ENCODE assay signal across 11 mouse cellular contexts in genomic region chr16:20413870-20414331, GRCm38 (mm10). TPM values are rescaled to one million over a fixed set of nuclear protein-coding genes. Genes with fewer than 3 reads are reported as not detected.
DNase-seq lines count a peak whose midpoint lies in the region; ATAC-seq and TF ChIP-seq lines count a peak whose summit lies in the region.
"Had no signal": no experiment of that assay in that cellular context is flagged by ENCODE, and none has a peak within 500 bp of the region (broad histone marks: within the 10 kb centered on the region; RNA-seq: fewer than 3 reads in every experiment).

No protein-coding gene starts in this region.

- DNase-seq in Muller cell, postnatal 12 days (ENCODE audit: inconsistent ontology term) = peak; percentile 27
- DNase-seq in lung, embryonic 14.5 days = no peak
- no peak for DNase-seq in midbrain, embryonic 14.5 days
- DNase-seq in thymus, postnatal 4 days = no peak
- DNase-seq: cerebellum, adult 11-12 months; kidney, adult 11 months; thymus, postnatal 25 days had no signal

- 68% methylated on average over 2 of the region's 2 CpGs for WGBS in intestine, embryonic 15.5 days
- WGBS in intestine, postnatal 0 days = 47% methylated on average over 2 of the region's 2 CpGs
- WGBS in lung, embryonic 14.5 days = 45% methylated on average over 2 of the region's 2 CpGs
- 70% methylated on average over 2 of the region's 2 CpGs for WGBS in stomach, embryonic 15.5 days
- WGBS in midbrain, embryonic 14.5 days = 84% methylated on average over 2 of the region's 2 CpGs

- 0 out of 2 replicates have a peak, but pooled peaks have one; percentile 41 for ATAC-seq in intestine, embryonic 15.5 days
- ATAC-seq in intestine, postnatal 0 days = no peak
- peak; percentile 80 for ATAC-seq in lung, embryonic 14.5 days (ENCODE audit: insufficient read depth)
- peak; percentile 27; the same call in 1 of the 2 replicates for ATAC-seq in stomach, embryonic 15.5 days (ENCODE audit: insufficient read depth, low FRiP score, low read depth)
- no peak for ATAC-seq in midbrain, embryonic 14.5 days (ENCODE audit: low FRiP score, low TSS enrichment)

- no peak for TF ChIP-seq CTCF in intestine, postnatal 0 days (IDR thresholded peaks at IDR 0.05; ENCODE audit: low read depth)
- TF ChIP-seq CTCF in lung, embryonic 14.5 days (IDR thresholded peaks at IDR 0.05; ENCODE audit: low read depth) = no peak

- no peaks in the 10 kb centered on the region for H3K27me3 ChIP-seq in intestine, embryonic 15.5 days (replicated peaks)
- no peaks in the 10 kb centered on the region for H3K27me3 ChIP-seq in intestine, postnatal 0 days (replicated peaks; ENCODE audit: control insufficient read depth, insufficient read depth, low read length)
- no peaks in the 10 kb centered on the region for H3K27me3 ChIP-seq in lung, embryonic 14.5 days (ENCODE audit: insufficient read depth, low read length)
- H3K27me3 ChIP-seq in stomach, embryonic 15.5 days (replicated peaks) = no peaks in the 10 kb centered on the region
- H3K27me3 ChIP-seq in midbrain, embryonic 14.5 days (ENCODE audit: control insufficient read depth, insufficient read depth, low read length) = no peaks in the 10 kb centered on the region

- no peaks in the 10 kb centered on the region for H3K36me3 ChIP-seq in intestine, embryonic 15.5 days
- no peaks in the 10 kb centered on the region for H3K36me3 ChIP-seq in intestine, postnatal 0 days (ENCODE audit: control insufficient read depth, insufficient read depth)
- peaks cover 3% of the 10 kb centered on the region; the same call in 1 of the 2 replicates for H3K36me3 ChIP-seq in lung, embryonic 14.5 days (ENCODE audit: insufficient read depth)
- H3K36me3 ChIP-seq in stomach, embryonic 15.5 days = no peaks in the 10 kb centered on the region
- peaks cover 23% of the 10 kb centered on the region for H3K36me3 ChIP-seq in midbrain, embryonic 14.5 days (ENCODE audit: control insufficient read depth, insufficient read depth, low read length)

- H3K4me2 ChIP-seq in intestine, embryonic 15.5 days (replicated peaks) = no peak overlapping the region
- H3K4me2 ChIP-seq in intestine, postnatal 0 days (replicated peaks; ENCODE audit: low read depth) = no peak overlapping the region
- H3K4me2 ChIP-seq in lung, embryonic 14.5 days = no peak overlapping the region
- no peak overlapping the region for H3K4me2 ChIP-seq in stomach, embryonic 15.5 days
- no peak overlapping the region for H3K4me2 ChIP-seq in midbrain, embryonic 14.5 days (ENCODE audit: low read length)

- H3K9me3 ChIP-seq in intestine, embryonic 15.5 days = no peaks in the 10 kb centered on the region
- H3K9me3 ChIP-seq in intestine, postnatal 0 days (ENCODE audit: control insufficient read depth) = no peaks in the 10 kb centered on the region
- no peaks in the 10 kb centered on the region for H3K9me3 ChIP-seq in lung, embryonic 14.5 days (ENCODE audit: low read depth, low read length)
- no peaks in the 10 kb centered on the region for H3K9me3 ChIP-seq in stomach, embryonic 15.5 days
- H3K9me3 ChIP-seq in midbrain, embryonic 14.5 days (ENCODE audit: control insufficient read depth, low read length) = no peaks in the 10 kb centered on the region

- no peak overlapping the region for H3K9ac ChIP-seq in intestine, embryonic 15.5 days
- H3K9ac ChIP-seq in intestine, postnatal 0 days (ENCODE audit: low read depth, low read length) = no peak overlapping the region
- H3K9ac ChIP-seq in lung, embryonic 14.5 days = no peak overlapping the region
- no peak overlapping the region for H3K9ac ChIP-seq in stomach, embryonic 15.5 days
- no peak overlapping the region for H3K9ac ChIP-seq in midbrain, embryonic 14.5 days (replicated peaks; ENCODE audit: low read length)

- H3K4me1 ChIP-seq in intestine, embryonic 15.5 days (replicated peaks) = no peaks in the 10 kb centered on the region
- H3K4me1 ChIP-seq in intestine, postnatal 0 days (replicated peaks; ENCODE audit: control insufficient read depth, insufficient read depth, low read length) = no peaks in the 10 kb centered on the region
- H3K4me1 ChIP-seq in lung, embryonic 14.5 days (ENCODE audit: insufficient read depth) = no peaks in the 10 kb centered on the region
- no peaks in the 10 kb centered on the region for H3K4me1 ChIP-seq in stomach, embryonic 15.5 days
- no peaks in the 10 kb centered on the region for H3K4me1 ChIP-seq in midbrain, embryonic 14.5 days (ENCODE audit: control insufficient read depth, insufficient read depth, low read length)

- no peak overlapping the region for H3K27ac ChIP-seq in intestine, embryonic 15.5 days
- no peak overlapping the region; the same call in 1 of the 2 replicates for H3K27ac ChIP-seq in intestine, postnatal 0 days (ENCODE audit: low read depth, low read length)
- no peak overlapping the region for H3K27ac ChIP-seq in lung, embryonic 14.5 days (ENCODE audit: low read depth)
- H3K27ac ChIP-seq in stomach, embryonic 15.5 days = no peak overlapping the region
- H3K27ac ChIP-seq in midbrain, embryonic 14.5 days (replicated peaks; ENCODE audit: low read depth, low read length) = no peak overlapping the region
- H3K27ac ChIP-seq: layer of hippocampus, adult 2 months had no signal

- no peak overlapping the region for H3K4me3 ChIP-seq in intestine, embryonic 15.5 days (replicated peaks)
- no peak overlapping the region for H3K4me3 ChIP-seq in intestine, postnatal 0 days (ENCODE audit: low read depth, low read length)
- H3K4me3 ChIP-seq in lung, embryonic 14.5 days (ENCODE audit: low read depth, low read length) = no peak overlapping the region
- no peak overlapping the region for H3K4me3 ChIP-seq in stomach, embryonic 15.5 days (replicated peaks)
- no peak overlapping the region for H3K4me3 ChIP-seq in midbrain, embryonic 14.5 days (replicated peaks; ENCODE audit: low read depth, low read length)
- H3K4me3 ChIP-seq: layer of hippocampus, adult 2 months had no signal

RNA-seq across cellular contexts. Expression of gene Abcc5, which starts 12.3 kb away (rescaled TPM):
- polyA plus RNA-seq in intestine, embryonic 15.5 days (2015; fragmentation: Nextera tagmentation; extraction: Ambion mirVana) = 39.4 and 40.0 TPM in 2 replicates
- 11.5 and 13.7 TPM in 2 replicates for polyA plus RNA-seq in intestine, postnatal 0 days (2015; fragmentation: Nextera tagmentation; extraction: Ambion mirVana)
- 60.2 and 63.0 TPM in 2 replicates for polyA plus RNA-seq in lung, embryonic 14.5 days (2014; fragmentation: Nextera tagmentation; extraction: Ambion mirVana)
- 46.8 and 50.7 TPM in 2 replicates for polyA plus RNA-seq in stomach, embryonic 15.5 days (2015; fragmentation: Nextera tagmentation; extraction: Ambion mirVana)
- polyA plus RNA-seq in midbrain, embryonic 14.5 days (2014; fragmentation: Nextera tagmentation; extraction: Ambion mirVana) = 154 and 163 TPM in 2 replicates

Comparison
In these comparisons a context has a peak if more than half of its experiments do, and no peak if none do; other contexts are left out.
1. ATAC-seq: peak in intestine, embryonic 15.5 days (single experiment), lung, embryonic 14.5 days (single experiment) and stomach, embryonic 15.5 days (single experiment); none in intestine, postnatal 0 days (single experiment) and midbrain, embryonic 14.5 days (single experiment).